8 mouse cellular contexts compared by ENCODE assay signal in genomic region chr6:90537941-90538340, GRCm38 (mm10). TPM values are rescaled to one million over a fixed set of nuclear protein-coding genes. Genes with fewer than 3 reads are reported as not detected.
DNase-seq lines count a peak whose midpoint lies in the region; ATAC-seq and TF ChIP-seq lines count a peak whose summit lies in the region.

No protein-coding gene starts in this region.

- H3K27me3 ChIP-seq in hindbrain, embryonic 10.5 days (ENCODE audit: insufficient read depth, poor library complexity, severe bottlenecking), result no peaks in the 10 kb centered on the region
- H3K27me3 ChIP-seq in hindbrain, embryonic 12.5 days, result no peaks in the 10 kb centered on the region
- no peaks in the 10 kb centered on the region for H3K27me3 ChIP-seq in kidney, embryonic 14.5 days (ENCODE audit: control insufficient read depth, insufficient read depth, low read length)
- H3K27me3 ChIP-seq in limb, embryonic 14.5 days (ENCODE audit: control insufficient read depth, insufficient read depth, low read length), result no peaks in the 10 kb centered on the region
- no peaks in the 10 kb centered on the region for H3K27me3 ChIP-seq in midbrain, postnatal 0 days (ENCODE audit: insufficient read depth, low read length)

- TF ChIP-seq CTCF in midbrain, postnatal 0 days (IDR thresholded peaks at IDR 0.05), result peak; percentile 90

- no peak overlapping the region for H3K27ac ChIP-seq in hindbrain, embryonic 10.5 days
- H3K27ac ChIP-seq in hindbrain, embryonic 12.5 days, result no peak overlapping the region
- no peak overlapping the region for H3K27ac ChIP-seq in kidney, embryonic 14.5 days (ENCODE audit: low read depth, low read length)
- H3K27ac ChIP-seq in limb, embryonic 14.5 days (replicated peaks; ENCODE audit: low read depth, low read length), result no peak overlapping the region
- no peak overlapping the region for H3K27ac ChIP-seq in midbrain, postnatal 0 days (ENCODE audit: low read depth, low read length)

- 5% methylated on average over 7 of the region's 7 CpGs for WGBS in hindbrain, embryonic 10.5 days
- 9% methylated on average over 7 of the region's 7 CpGs for WGBS in hindbrain, embryonic 12.5 days
- 7% methylated on average over 7 of the region's 7 CpGs for WGBS in kidney, embryonic 14.5 days
- WGBS in limb, embryonic 14.5 days, result 6% methylated on average over 7 of the region's 7 CpGs
- WGBS in midbrain, postnatal 0 days, result 7% methylated on average over 7 of the region's 7 CpGs

- H3K9ac ChIP-seq in hindbrain, embryonic 12.5 days, result no peak overlapping the region
- no peak overlapping the region for H3K9ac ChIP-seq in kidney, embryonic 14.5 days (ENCODE audit: low read depth, low read length)
- no peak overlapping the region for H3K9ac ChIP-seq in limb, embryonic 14.5 days (ENCODE audit: low read depth, low read length, severe bottlenecking)
- H3K9ac ChIP-seq in midbrain, postnatal 0 days (replicated peaks; ENCODE audit: low read length, poor library complexity, severe bottlenecking), result no peak overlapping the region

- no peaks in the 10 kb centered on the region for H3K9me3 ChIP-seq in hindbrain, embryonic 10.5 days
- H3K9me3 ChIP-seq in hindbrain, embryonic 12.5 days (replicated peaks), result no peaks in the 10 kb centered on the region
- no peaks in the 10 kb centered on the region for H3K9me3 ChIP-seq in kidney, embryonic 14.5 days (ENCODE audit: control insufficient read depth, low read length)
- H3K9me3 ChIP-seq in limb, embryonic 14.5 days (ENCODE audit: control insufficient read depth, low read length), result no peaks in the 10 kb centered on the region
- no peaks in the 10 kb centered on the region for H3K9me3 ChIP-seq in midbrain, postnatal 0 days (ENCODE audit: low read length)

- no peak for TF ChIP-seq POLR2A in limb, embryonic 14.5 days (IDR thresholded peaks at IDR 0.05; ENCODE audit: borderline replicate concordance, extremely low read depth, insufficient read depth, insufficient read length)

- no peaks in the 10 kb centered on the region for H3K36me3 ChIP-seq in hindbrain, embryonic 10.5 days
- no peaks in the 10 kb centered on the region for H3K36me3 ChIP-seq in hindbrain, embryonic 12.5 days
- H3K36me3 ChIP-seq in kidney, embryonic 14.5 days (ENCODE audit: control insufficient read depth, insufficient read depth, low read length), result no peaks in the 10 kb centered on the region
- no peaks in the 10 kb centered on the region for H3K36me3 ChIP-seq in limb, embryonic 14.5 days (ENCODE audit: control insufficient read depth, insufficient read depth, low read length)
- H3K36me3 ChIP-seq in midbrain, postnatal 0 days (ENCODE audit: insufficient read depth, low read length), result no peaks in the 10 kb centered on the region

- peaks cover 31% of the 10 kb centered on the region for H3K4me1 ChIP-seq in hindbrain, embryonic 10.5 days (replicated peaks)
- peaks cover 25% of the 10 kb centered on the region for H3K4me1 ChIP-seq in hindbrain, embryonic 12.5 days
- no peaks in the 10 kb centered on the region for H3K4me1 ChIP-seq in kidney, embryonic 14.5 days (ENCODE audit: control insufficient read depth, insufficient read depth, low read length)
- H3K4me1 ChIP-seq in limb, embryonic 14.5 days (ENCODE audit: control insufficient read depth, insufficient read depth, low read length), result no peaks in the 10 kb centered on the region
- 0 out of 2 replicates have a peak, but pooled peaks cover 2% of the 10 kb centered on the region for H3K4me1 ChIP-seq in midbrain, postnatal 0 days (ENCODE audit: insufficient read depth, low read length)

- peak; percentile 81 for DNase-seq in hindbrain, embryonic 10.5 days (ENCODE audit: low spot score)
- peak; percentile 71 for DNase-seq in gastrocnemius, postnatal 25 days
- peak; percentile 76 for DNase-seq in limb, embryonic 14.5 days (ENCODE audit: low spot score)
- peak; percentile 84 for DNase-seq in midbrain, postnatal 0 days (ENCODE audit: low spot score)
- DNase-seq in spleen, postnatal 4 days (ENCODE audit: low spot score in 2 of 2), result peak; percentile 55 to 86

- no peak for ATAC-seq in hindbrain, embryonic 12.5 days (ENCODE audit: low FRiP score)
- ATAC-seq in common myeloid progenitor, adult 5-6 weeks (replicated peaks; ENCODE audit: low read depth, poor library complexity, severe bottlenecking), result peak; percentile 94
- ATAC-seq in kidney, embryonic 14.5 days (ENCODE audit: low FRiP score, low TSS enrichment), result peak; percentile 86
- peak; percentile 75; the same call in 1 of the 2 replicates for ATAC-seq in limb, embryonic 14.5 days (ENCODE audit: low FRiP score, low read depth)
- 0 out of 2 replicates have a peak, but pooled peaks have one; percentile 42 for ATAC-seq in midbrain, postnatal 0 days (ENCODE audit: low FRiP score)

- H3K4me2 ChIP-seq in hindbrain, embryonic 12.5 days (replicated peaks), result no peak overlapping the region
- no peak overlapping the region for H3K4me2 ChIP-seq in kidney, embryonic 14.5 days (replicated peaks; ENCODE audit: low read depth, low read length)
- H3K4me2 ChIP-seq in limb, embryonic 14.5 days (replicated peaks; ENCODE audit: low read depth, low read length, severe bottlenecking), result no peak overlapping the region
- H3K4me2 ChIP-seq in midbrain, postnatal 0 days (ENCODE audit: low read depth, low read length, poor library complexity, severe bottlenecking), result no peak overlapping the region

- H3K4me3 ChIP-seq in hindbrain, embryonic 10.5 days, result no peak overlapping the region
- no peak overlapping the region for H3K4me3 ChIP-seq in hindbrain, embryonic 12.5 days
- H3K4me3 ChIP-seq in kidney, embryonic 14.5 days (ENCODE audit: low read length), result no peak overlapping the region
- no peak overlapping the region for H3K4me3 ChIP-seq in limb, embryonic 14.5 days (replicated peaks; ENCODE audit: low read length)
- H3K4me3 ChIP-seq in midbrain, postnatal 0 days (ENCODE audit: low read depth, low read length), result no peak overlapping the region

RNA-seq across cellular contexts. Expression of gene Aldh1l1, which starts 51.7 kb away (rescaled TPM):
- polyA plus RNA-seq in hindbrain, embryonic 10.5 days (2016; fragmentation: Nextera tagmentation; extraction: Ambion mirVana), result 1.7 and 2.9 TPM in 2 replicates
- 13.0 and 19.4 TPM in 2 replicates for polyA plus RNA-seq in hindbrain, embryonic 12.5 days (2016; fragmentation: Nextera tagmentation; extraction: Ambion mirVana)
- total RNA-seq in common myeloid progenitor, adult 5-6 weeks (2017), result 3.5 and 3.7 TPM in 2 replicates
- 1 to 10 TPM; 5.0 to 7.6 TPM for total RNA-seq in gastrocnemius, postnatal 25 days (2021)
- polyA plus RNA-seq in kidney, embryonic 14.5 days (2014; fragmentation: Nextera tagmentation; extraction: Ambion mirVana), result 1.4 and 2.9 TPM in 2 replicates
- polyA plus RNA-seq in limb, embryonic 14.5 days (2012; rRNA removed), result 1.3 and 1.5 TPM in 2 replicates
- 1.4 and 2.1 TPM in 2 replicates for polyA plus RNA-seq in limb, embryonic 14.5 days (2014; fragmentation: Nextera tagmentation; extraction: Ambion mirVana)
- 111 and 125 TPM in 2 replicates for total RNA-seq in midbrain, postnatal 0 days (2014; rRNA removed)
- polyA plus RNA-seq in midbrain, postnatal 0 days (2015; fragmentation: Nextera tagmentation; extraction: Ambion mirVana), result 83.8 and 101 TPM in 2 replicates
